Mouse (Mus musculus): ENCODE measurements around the gene Stk33. TPM values are rescaled to one million over a fixed set of nuclear protein-coding genes. Genes with fewer than 3 reads are reported as not detected.

Gene Stk33
- polyA plus RNA-seq, 1 experiment from 2014 or later = 0.49 TPM

Other genes with a start within 250 kb of the Stk33 start
- 0.04 TPM in 1 of 2 replicates, not detected in the other for gene Trim66, start 69.1 kb upstream of the Stk33 start, polyA plus RNA-seq (2014; fragmentation: Nextera tagmentation; extraction: Ambion mirVana)
- gene Rpl27a, start 80.1 kb upstream of the Stk33 start, polyA plus RNA-seq (2014; fragmentation: Nextera tagmentation; extraction: Ambion mirVana) = 165 and 201 TPM in 2 replicates

All from kidney, embryonic 14.5 days (tissue).